Mouse (Mus musculus) erythroblast, embryonic 14.5 days (primary cell): ENCODE data around the gene Cops7a. TPM values are rescaled to one million over a fixed set of nuclear protein-coding genes. Genes with fewer than 3 reads are reported as not detected.

Experiments used
- H3K27me3 ChIP-seq: 2 replicates; pipeline ENCODE4 v1.6.1; 2012; ENCODE audit warnings: inconsistent platforms; ENCODE audit not compliant: control insufficient read depth
- H3K36me3 ChIP-seq: 2 replicates; pipeline ENCODE4 v1.6.1; 2012; ENCODE audit warnings: mild to moderate bottlenecking, inconsistent platforms; ENCODE audit not compliant: control insufficient read depth
- H3K4me1 ChIP-seq: 2 replicates; pipeline ENCODE4 v1.6.1; 2012; ENCODE audit warnings: inconsistent platforms; ENCODE audit not compliant: control insufficient read depth
- H3K4me3 ChIP-seq: replicated peaks from 2 replicates; pipeline ENCODE3; 2012; ENCODE audit warnings: moderate library complexity, mild to moderate bottlenecking, inconsistent platforms
- H3K9me3 ChIP-seq: 2 replicates; pipeline ENCODE4 v1.6.1; 2012; ENCODE audit warnings: low read length, inconsistent platforms, mixed read lengths; ENCODE audit not compliant: control insufficient read depth
- GATA1 ChIP-seq: IDR thresholded peaks from 2 replicates; pipeline ENCODE4 v1.6.1; 2012; ENCODE audit warnings: low read length, inconsistent platforms, mixed read lengths
- TAL1 ChIP-seq: IDR thresholded peaks from 3 replicates; pipeline ENCODE4 v1.6.1; 2012; ENCODE audit warnings: low read length, inconsistent platforms, mixed read lengths
- polyA plus RNA-seq: library from polyadenylated mRNA; stranded (reverse); fragments of >175 nt; gene quantifications from 2 replicates; pipeline ENCODE4 v1.2.3, GENCODE M21; 2012

Cops7a gene
- polyA plus RNA-seq, 1 experiment = 2.7 TPM

DNA sequence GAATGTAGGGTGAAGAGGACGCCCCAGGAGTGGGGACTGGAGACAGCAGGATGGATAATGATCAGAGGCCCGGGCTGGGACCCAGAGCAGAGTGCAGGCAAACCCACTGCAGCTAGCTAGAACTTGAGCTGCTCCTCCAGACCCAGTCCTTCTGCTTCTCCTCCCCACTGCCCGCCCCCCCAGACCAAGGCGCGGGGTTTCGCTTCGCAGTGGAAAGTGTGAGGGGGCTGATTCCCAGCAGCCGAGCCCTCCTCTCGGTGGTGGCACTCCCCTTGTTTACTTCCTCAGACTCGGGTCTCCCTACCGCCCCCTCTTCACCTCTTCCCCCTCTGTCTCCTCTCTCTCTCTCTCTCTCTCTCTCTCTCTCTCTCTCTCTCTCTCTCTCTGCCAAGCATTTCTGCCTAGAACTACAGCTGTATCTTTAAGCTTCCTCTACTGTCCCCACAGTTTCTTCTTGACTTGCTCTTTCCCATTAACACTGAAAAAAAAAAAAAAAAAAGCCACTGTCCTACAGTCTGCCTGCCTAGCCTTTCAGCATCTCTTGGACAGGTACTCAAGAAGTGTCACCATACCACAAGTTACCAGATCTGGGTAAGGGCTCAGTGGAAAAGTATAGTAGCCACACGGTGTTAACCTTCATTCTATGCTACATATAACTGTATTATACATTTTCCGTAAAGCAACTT, 53.7 kb downstream of the Cops7a start, which contains the start of gene Lag3:
Gene Lag3, minus strand, starts transcription at position 173 of the 686 bp plus-strand sequence.
- Histone ChIP-seq H3K9me3 (peaks cover 3% of the 10 kb centered on the region; the same call in 1 of the 2 replicates), H3K36me3 (peaks cover 2% of the 10 kb centered on the region; the same call in 1 of the 2 replicates), H3K27me3 (peaks cover 82% of the 10 kb centered on the region), H3K4me1 (peaks cover 5% of the 10 kb centered on the region), H3K4me3 (no peak within 1 kb of the TSS)
- no peak for TF ChIP-seq GATA1
- TF ChIP-seq TAL1 = no peak

DNA sequence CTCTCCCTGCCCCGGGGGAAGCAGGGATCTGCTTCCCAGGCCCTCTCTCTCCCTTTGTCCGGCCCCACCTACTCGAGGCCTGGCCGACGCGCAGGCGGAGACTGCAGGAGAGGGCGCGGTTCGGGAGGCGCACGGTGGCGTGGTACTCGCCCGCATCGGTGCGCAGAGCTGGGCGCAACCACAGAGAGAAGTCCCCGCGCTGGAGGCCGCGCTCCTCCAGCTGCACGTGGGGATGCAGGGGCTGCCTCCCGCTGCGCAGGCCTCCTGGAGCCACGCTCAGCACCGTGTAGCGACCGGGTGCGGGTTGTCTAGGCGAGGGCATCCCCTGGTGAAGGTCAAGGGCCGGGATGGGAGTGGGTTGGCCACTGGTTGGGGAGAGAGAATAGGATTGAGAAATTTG, 55.3 kb downstream of the Cops7a start:
- Histone ChIP-seq H3K27me3 (peaks cover 70% of the 10 kb centered on the region), H3K4me3 (no peak overlapping the region)

More for the DNA sequence above, 55.3 kb downstream of the Cops7a start:
- Histone ChIP-seq H3K4me1 (peaks cover 2% of the 10 kb centered on the region), H3K36me3 (peaks cover 2% of the 10 kb centered on the region; the same call in 1 of the 2 replicates), H3K9me3 (no peaks in the 10 kb centered on the region)
- TF ChIP-seq GATA1 (no peak), TAL1 (no peak)

Other genes starting within 250 kb of the Cops7a start
- 0.20 and 0.68 TPM in 2 replicates for gene Ptpn6, start 226.8 kb downstream of the Cops7a start, polyA plus RNA-seq
- gene Grcc10, start 224.2 kb downstream of the Cops7a start, polyA plus RNA-seq = 0.95 and 2.7 TPM in 2 replicates
- gene Gm45234, start 209.5 kb downstream of the Cops7a start, polyA plus RNA-seq = 0.02 and 0.04 TPM in 2 replicates
- 0.14 and 0.32 TPM in 2 replicates for gene Atn1, start 209.0 kb downstream of the Cops7a start, polyA plus RNA-seq
- gene Eno2, start 195.9 kb downstream of the Cops7a start, polyA plus RNA-seq = not detected in 2 replicates
- gene Lrrc23, start 185.8 kb downstream of the Cops7a start, polyA plus RNA-seq = not detected in 2 replicates
- 0.77 and 0.81 TPM in 2 replicates for gene Spsb2, start 156.9 kb downstream of the Cops7a start, polyA plus RNA-seq
- 10.3 and 10.7 TPM in 2 replicates for gene Tpi1, start 151.2 kb downstream of the Cops7a start, polyA plus RNA-seq
- gene Usp5, start 136.1 kb downstream of the Cops7a start, polyA plus RNA-seq = 4.6 and 5.6 TPM in 2 replicates
- 26.9 and 32.9 TPM in 2 replicates for gene Cdca3, start 136.0 kb downstream of the Cops7a start, polyA plus RNA-seq
- not detected in 2 replicates for gene Gnb3, start 125.3 kb downstream of the Cops7a start, polyA plus RNA-seq
- gene P3h3, start 107.8 kb downstream of the Cops7a start, polyA plus RNA-seq = 0.03 TPM in 1 of 2 replicates, not detected in the other
- gene Gpr162, start 101.6 kb downstream of the Cops7a start, polyA plus RNA-seq = 0.01 TPM in 1 of 2 replicates, not detected in the other
- not detected in 2 replicates for gene Cd4, start 77.3 kb downstream of the Cops7a start, polyA plus RNA-seq
- gene Lag3, start 53.8 kb downstream of the Cops7a start, polyA plus RNA-seq = not detected in 2 replicates
- 2.6 and 3.1 TPM in 2 replicates for gene Ptms, start 45.4 kb downstream of the Cops7a start, polyA plus RNA-seq
- gene Mlf2, start 34.2 kb downstream of the Cops7a start, polyA plus RNA-seq = 21.9 and 22.2 TPM in 2 replicates
- 0.03 TPM in 1 of 2 replicates, not detected in the other for gene Pianp, start 31.2 kb upstream of the Cops7a start, polyA plus RNA-seq
- 3.9 and 4.2 TPM in 2 replicates for gene Zfp384, start 43.6 kb upstream of the Cops7a start, polyA plus RNA-seq
- 1.1 and 1.8 TPM in 2 replicates for gene Ing4, start 74.2 kb upstream of the Cops7a start, polyA plus RNA-seq
- 0.97 and 1.6 TPM in 2 replicates for gene Acrbp, start 84.2 kb upstream of the Cops7a start, polyA plus RNA-seq
- 0.06 TPM in 1 of 2 replicates, not detected in the other for gene Lpar5, start 102.4 kb upstream of the Cops7a start, polyA plus RNA-seq
- 6.8 TPM in 2 replicates for gene Chd4, start 130.4 kb upstream of the Cops7a start, polyA plus RNA-seq
- 0.78 and 1.8 TPM in 2 replicates for gene Nop2, start 166.4 kb upstream of the Cops7a start, polyA plus RNA-seq
- 1.3 and 1.5 TPM in 2 replicates for gene Iffo1, start 179.7 kb upstream of the Cops7a start, polyA plus RNA-seq
- 525 and 659 TPM in 2 replicates for gene Gapdh, start 200.9 kb upstream of the Cops7a start, polyA plus RNA-seq
- gene Ncapd2, start 226.2 kb upstream of the Cops7a start, polyA plus RNA-seq = 78.5 and 98.6 TPM in 2 replicates
- 18.9 and 22.8 TPM in 2 replicates for gene Mrpl51, start 226.3 kb upstream of the Cops7a start, polyA plus RNA-seq